Mouse (Mus musculus) small intestine, adult 2 months (tissue): ENCODE results near the gene Kmt5c.

Source experiments
- CTCF ChIP-seq: fragments of 200-500 bp; IDR thresholded peaks from 2 replicates; pipeline ENCODE4 v1.5.1; 2012; ENCODE audit warnings: low read depth, mild to moderate bottlenecking, control low read depth, inconsistent platforms, low read length, moderate library complexity, mixed read lengths; ENCODE audit not compliant: insufficient replicate concordance, insufficient read length; ENCODE audit errors: extremely low read depth
- POLR2A ChIP-seq: fragments of 200-500 bp; IDR thresholded peaks from 2 replicates; pipeline ENCODE4 v1.6.1; 2012; ENCODE audit warnings: low read depth, mild to moderate bottlenecking, control low read depth, inconsistent platforms, low read length, moderate library complexity

- TF ChIP-seq CTCF: no peak
- no peak for TF ChIP-seq POLR2A
These were observed 48.9 kb downstream of the Kmt5c start for GRCm38 (mm10) chr7:4788499-4789435.
